ENCODE assay signal across 18 mouse cellular contexts in genomic region chr5:47036752-47037151, GRCm38 (mm10).
A peak's percentile ranks its signal among the peaks of the same experiment; 100 is the strongest.
DNase-seq lines count a peak whose midpoint lies in the region; ATAC-seq and TF ChIP-seq lines count a peak whose summit lies in the region.
"Had no signal": no experiment of that assay in that cellular context is flagged by ENCODE, and none has a peak within 500 bp of the region (broad histone marks: within the 10 kb centered on the region; RNA-seq: fewer than 3 reads in every experiment).

No protein-coding gene starts in this region.

- H3K36me3 ChIP-seq in intestine, postnatal 0 days (ENCODE audit: control insufficient read depth, insufficient read depth): no peaks in the 10 kb centered on the region
- H3K36me3 ChIP-seq in intestine, embryonic 16.5 days (ENCODE audit: control insufficient read depth, insufficient read depth, low read length): no peaks in the 10 kb centered on the region
- no peaks in the 10 kb centered on the region for H3K36me3 ChIP-seq in midbrain, embryonic 14.5 days (ENCODE audit: control insufficient read depth, insufficient read depth, low read length)
- H3K36me3 ChIP-seq in midbrain, embryonic 16.5 days (ENCODE audit: control insufficient read depth, insufficient read depth, low read length): no peaks in the 10 kb centered on the region
- no peaks in the 10 kb centered on the region for H3K36me3 ChIP-seq in stomach, postnatal 0 days (ENCODE audit: control insufficient read depth, insufficient read depth, low read length)
- H3K36me3 ChIP-seq: hindbrain, embryonic 15.5 days; liver, embryonic 13.5 days; neural tube, embryonic 15.5 days had no signal

- no peak for ATAC-seq in intestine, postnatal 0 days
- no peak for ATAC-seq in intestine, embryonic 16.5 days
- no peak for ATAC-seq in midbrain, embryonic 14.5 days (ENCODE audit: low FRiP score, low TSS enrichment)
- no peak for ATAC-seq in midbrain, embryonic 16.5 days
- no peak for ATAC-seq in stomach, postnatal 0 days (ENCODE audit: low FRiP score, low TSS enrichment)

- no peaks in the 10 kb centered on the region for H3K9me3 ChIP-seq in intestine, postnatal 0 days (ENCODE audit: control insufficient read depth)
- no peaks in the 10 kb centered on the region for H3K9me3 ChIP-seq in intestine, embryonic 16.5 days (ENCODE audit: control insufficient read depth, low read length)
- no peaks in the 10 kb centered on the region for H3K9me3 ChIP-seq in midbrain, embryonic 14.5 days (ENCODE audit: control insufficient read depth, low read length)
- no peaks in the 10 kb centered on the region for H3K9me3 ChIP-seq in midbrain, embryonic 16.5 days (replicated peaks; ENCODE audit: control insufficient read depth, low read length, poor library complexity, severe bottlenecking)
- H3K9me3 ChIP-seq in stomach, postnatal 0 days (ENCODE audit: control insufficient read depth, low read length): no peaks in the 10 kb centered on the region
- H3K9me3 ChIP-seq: hindbrain, embryonic 15.5 days; liver, embryonic 13.5 days; neural tube, embryonic 15.5 days had no signal

- no peak overlapping the region for H3K9ac ChIP-seq in intestine, postnatal 0 days (ENCODE audit: low read depth, low read length)
- H3K9ac ChIP-seq in intestine, embryonic 16.5 days (ENCODE audit: low read depth, low read length): no peak overlapping the region
- no peak overlapping the region for H3K9ac ChIP-seq in midbrain, embryonic 14.5 days (replicated peaks; ENCODE audit: low read length)
- no peak overlapping the region for H3K9ac ChIP-seq in midbrain, embryonic 16.5 days (ENCODE audit: low read depth, low read length)
- H3K9ac ChIP-seq in stomach, postnatal 0 days (ENCODE audit: low read length): no peak overlapping the region
- H3K9ac ChIP-seq: hindbrain, embryonic 15.5 days; liver, embryonic 13.5 days; neural tube, embryonic 15.5 days had no signal

- peak; percentile 14 for DNase-seq in midbrain, embryonic 14.5 days
- peak; percentile 47 for DNase-seq in brain, adult 2 months (ENCODE audit: low read depth, low spot score)
- no peak for DNase-seq in stomach, postnatal 0 days (ENCODE audit: low spot score)
- no peak for DNase-seq in thymus, postnatal 10 days (ENCODE audit: low spot score in 2 of 2)
- no peak for DNase-seq in ovary, postnatal 36 days (ENCODE audit: low spot score)
- DNase-seq: adrenal gland, postnatal 10 days; cerebellum, postnatal 36 days; liver, embryonic 13.5 days; right cerebral cortex, postnatal 25 days; thymus, postnatal 36 days had no signal

- no peak overlapping the region for H3K4me2 ChIP-seq in intestine, postnatal 0 days (replicated peaks; ENCODE audit: low read depth)
- no peak overlapping the region for H3K4me2 ChIP-seq in intestine, embryonic 16.5 days (ENCODE audit: low read depth, low read length)
- no peak overlapping the region for H3K4me2 ChIP-seq in midbrain, embryonic 14.5 days (ENCODE audit: low read length)
- no peak overlapping the region for H3K4me2 ChIP-seq in midbrain, embryonic 16.5 days (ENCODE audit: low read length)
- no peak overlapping the region for H3K4me2 ChIP-seq in stomach, postnatal 0 days (replicated peaks; ENCODE audit: low read depth)
- H3K4me2 ChIP-seq: hindbrain, embryonic 15.5 days; liver, embryonic 13.5 days; neural tube, embryonic 15.5 days had no signal

- H3K4me3 ChIP-seq in intestine, postnatal 0 days (ENCODE audit: low read depth, low read length): no peak overlapping the region
- H3K4me3 ChIP-seq in intestine, embryonic 16.5 days (ENCODE audit: low read length): no peak overlapping the region
- no peak overlapping the region for H3K4me3 ChIP-seq in midbrain, embryonic 14.5 days (replicated peaks; ENCODE audit: low read depth, low read length)
- H3K4me3 ChIP-seq in midbrain, embryonic 16.5 days (ENCODE audit: low read depth, low read length): no peak overlapping the region
- H3K4me3 ChIP-seq in stomach, postnatal 0 days (ENCODE audit: low read depth, low read length): no peak overlapping the region
- H3K4me3 ChIP-seq: erythroblast, embryonic 14.5 days; hindbrain, embryonic 15.5 days; liver, embryonic 13.5 days; neural tube, embryonic 15.5 days had no signal

- H3K4me1 ChIP-seq in intestine, postnatal 0 days (replicated peaks; ENCODE audit: control insufficient read depth, insufficient read depth, low read length): no peaks in the 10 kb centered on the region
- no peaks in the 10 kb centered on the region for H3K4me1 ChIP-seq in intestine, embryonic 16.5 days (ENCODE audit: control insufficient read depth, insufficient read depth, low read length)
- H3K4me1 ChIP-seq in midbrain, embryonic 14.5 days (ENCODE audit: control insufficient read depth, insufficient read depth, low read length): no peaks in the 10 kb centered on the region
- H3K4me1 ChIP-seq in midbrain, embryonic 16.5 days (ENCODE audit: control insufficient read depth, insufficient read depth, low read length): no peaks in the 10 kb centered on the region
- H3K4me1 ChIP-seq in stomach, postnatal 0 days (replicated peaks; ENCODE audit: control insufficient read depth, insufficient read depth): no peaks in the 10 kb centered on the region
- H3K4me1 ChIP-seq: hindbrain, embryonic 15.5 days; liver, embryonic 13.5 days; neural tube, embryonic 15.5 days had no signal

- no peak for TF ChIP-seq EP300 in stomach, postnatal 0 days (optimal IDR thresholded peaks at IDR 0.05)

- WGBS in intestine, postnatal 0 days: 33% methylated on average over 1 of the region's 1 CpGs
- WGBS in intestine, embryonic 16.5 days: 31% methylated on average over 1 of the region's 1 CpGs
- WGBS in midbrain, embryonic 14.5 days: 65% methylated on average over 1 of the region's 1 CpGs
- 47% methylated on average over 1 of the region's 1 CpGs for WGBS in midbrain, embryonic 16.5 days
- 31% methylated on average over 1 of the region's 1 CpGs for WGBS in stomach, postnatal 0 days

- no peak overlapping the region for H3K27ac ChIP-seq in intestine, postnatal 0 days (ENCODE audit: low read depth, low read length)
- no peak overlapping the region for H3K27ac ChIP-seq in intestine, embryonic 16.5 days (ENCODE audit: low read length)
- no peak overlapping the region for H3K27ac ChIP-seq in midbrain, embryonic 14.5 days (replicated peaks; ENCODE audit: low read depth, low read length)
- no peak overlapping the region for H3K27ac ChIP-seq in midbrain, embryonic 16.5 days (ENCODE audit: low read length)
- no peak overlapping the region for H3K27ac ChIP-seq in stomach, postnatal 0 days (replicated peaks)
- H3K27ac ChIP-seq: hindbrain, embryonic 15.5 days; liver, embryonic 13.5 days; macrophage; neural tube, embryonic 15.5 days had no signal

- peak; percentile 45 for TF ChIP-seq CTCF in intestine, postnatal 0 days (IDR thresholded peaks at IDR 0.05; ENCODE audit: low read depth)
- peak; percentile 48 for TF ChIP-seq CTCF in stomach, postnatal 0 days (IDR thresholded peaks at IDR 0.05; ENCODE audit: low read depth)

- H3K27me3 ChIP-seq in intestine, postnatal 0 days (replicated peaks; ENCODE audit: control insufficient read depth, insufficient read depth, low read length): no peaks in the 10 kb centered on the region
- no peaks in the 10 kb centered on the region for H3K27me3 ChIP-seq in intestine, embryonic 16.5 days (replicated peaks; ENCODE audit: control insufficient read depth, insufficient read depth, low read length)
- no peaks in the 10 kb centered on the region for H3K27me3 ChIP-seq in midbrain, embryonic 14.5 days (ENCODE audit: control insufficient read depth, insufficient read depth, low read length)
- no peaks in the 10 kb centered on the region for H3K27me3 ChIP-seq in midbrain, embryonic 16.5 days (ENCODE audit: control insufficient read depth, insufficient read depth, low read depth, low read length)
- H3K27me3 ChIP-seq in stomach, postnatal 0 days (ENCODE audit: control insufficient read depth, insufficient read depth, low read length): no peaks in the 10 kb centered on the region
- H3K27me3 ChIP-seq: CH12.LX; hindbrain, embryonic 15.5 days; liver, embryonic 13.5 days; neural tube, embryonic 15.5 days had no signal

Comparison
In these comparisons a context has a peak if more than half of its experiments do, and no peak if none do; other contexts are left out.
1. DNase-seq: peak in midbrain, embryonic 14.5 days (single experiment) and brain, adult 2 months (single experiment); none in stomach, postnatal 0 days (single experiment), thymus, postnatal 10 days (0 of 2) and ovary, postnatal 36 days (single experiment).